Mouse (Mus musculus): Measurements from ENCODE around the gene Pced1a.

Pced1a gene

GRCm38 (mm10) chr2:130424126-130424853 is at the start of gene Pced1a, which contains the start of gene Vps16:
Gene Pced1a (minus strand): TSS chr2:130424701.
Gene Vps16 (plus strand): TSS chr2:130424339.
- DNase-seq: peak; percentile 95 to 96

GRCm38 (mm10) chr2:130472908-130473510 is 48.5 kb upstream of the Pced1a start:
- DNase-seq: no peak

DNA sequence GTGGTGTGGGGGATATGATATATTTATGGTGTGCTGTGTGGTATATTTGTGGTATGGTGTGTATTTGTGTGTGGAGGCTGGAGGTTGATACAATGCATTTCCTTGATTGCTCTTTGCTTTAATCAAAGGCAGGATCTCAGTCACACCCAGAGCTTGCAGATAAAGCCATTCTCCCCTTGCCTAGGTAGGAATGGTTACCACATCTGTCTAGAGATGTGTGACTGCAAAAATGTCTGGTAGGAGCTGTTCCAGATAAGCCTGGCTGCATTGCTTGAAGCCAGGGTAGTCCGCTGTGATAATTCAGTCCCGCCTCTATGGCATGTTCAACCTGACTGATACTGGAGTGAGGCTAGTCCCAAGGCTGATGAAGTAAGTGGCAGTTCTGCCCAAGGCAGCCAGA is 45.4 kb upstream of the Pced1a start:
- DNase-seq: no peak

DNA sequence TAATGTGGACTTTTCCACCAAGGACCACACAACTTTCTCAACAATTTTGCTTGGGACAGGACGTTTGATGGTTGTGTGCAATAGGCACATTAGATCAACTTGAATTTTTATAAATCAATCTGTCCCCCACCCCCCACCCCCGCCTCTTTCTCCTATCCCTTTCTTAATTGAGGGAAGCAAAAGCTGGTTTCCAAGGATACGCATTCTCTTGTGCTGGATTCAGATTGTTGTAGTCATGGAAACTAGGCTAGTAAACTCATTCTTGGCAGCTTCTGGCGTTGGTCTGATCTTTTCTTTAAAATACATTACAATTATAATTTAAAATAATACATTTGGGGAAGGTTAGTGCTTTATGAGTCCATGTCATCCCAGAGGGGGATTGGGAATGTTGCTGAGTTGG is 44.9 kb upstream of the Pced1a start:
- DNase-seq: no peak

DNA sequence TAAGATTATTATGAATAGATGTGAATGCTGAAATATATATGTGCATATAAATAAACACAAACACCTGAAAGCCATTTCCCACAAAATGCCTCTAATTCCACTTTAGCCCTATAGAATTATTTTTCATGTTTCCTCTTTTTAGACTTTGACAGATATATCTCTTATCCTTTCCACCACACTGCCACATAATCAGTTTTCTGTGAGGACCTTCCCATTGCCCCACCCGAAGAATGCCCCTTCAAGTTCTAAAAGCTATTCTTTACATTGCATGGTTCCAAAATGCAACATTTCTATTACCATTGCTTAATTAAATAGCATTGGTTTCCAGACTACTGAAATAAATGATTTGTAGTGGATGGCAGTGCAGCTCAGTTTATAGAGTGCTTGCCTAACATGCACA is 41.9 kb upstream of the Pced1a start:
- no peak for DNase-seq

GRCm38 (mm10) chr2:130461287-130462071 is 37.0 kb upstream of the Pced1a start:
- no peak for DNase-seq

DNA sequence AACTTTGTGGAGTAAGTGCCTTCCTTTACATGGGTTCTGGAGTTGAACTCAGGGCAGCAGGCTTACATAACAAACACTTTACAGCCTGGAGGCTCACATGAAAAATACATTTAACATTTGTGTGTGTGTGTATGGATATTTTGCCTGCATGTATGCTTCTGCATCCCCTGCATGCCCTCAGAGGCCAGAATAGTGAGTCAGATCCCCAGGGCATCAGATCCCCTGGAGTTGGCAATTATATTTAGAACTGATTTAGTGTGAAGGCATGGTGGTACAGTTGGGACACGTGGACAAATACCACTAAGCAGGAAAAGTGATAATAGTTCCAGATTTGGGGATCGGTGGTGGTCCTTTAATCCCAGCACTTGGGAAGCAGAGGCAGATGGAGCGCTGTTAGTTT is 35.1 kb upstream of the Pced1a start:
- DNase-seq: no peak

DNA sequence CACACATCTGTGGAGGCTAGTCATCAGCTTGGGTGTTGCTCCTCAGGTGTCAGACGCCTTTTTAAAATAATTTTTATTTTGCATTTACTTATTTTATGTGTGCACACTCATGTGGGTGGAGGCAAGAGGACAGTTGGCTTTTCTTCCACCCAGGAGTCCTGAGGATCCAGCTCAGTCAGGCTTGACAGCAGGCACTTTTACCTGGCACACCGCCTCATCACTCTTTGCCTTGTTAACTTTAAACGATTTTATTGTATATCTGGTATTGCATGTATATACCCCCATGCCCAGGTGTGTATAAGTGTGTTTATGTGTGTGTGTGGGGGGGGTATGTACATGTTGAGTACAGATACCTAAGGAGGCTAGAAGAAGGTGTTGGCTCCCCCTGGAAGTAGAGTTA is 33.4 kb upstream of the Pced1a start:
- no peak for DNase-seq

DNA sequence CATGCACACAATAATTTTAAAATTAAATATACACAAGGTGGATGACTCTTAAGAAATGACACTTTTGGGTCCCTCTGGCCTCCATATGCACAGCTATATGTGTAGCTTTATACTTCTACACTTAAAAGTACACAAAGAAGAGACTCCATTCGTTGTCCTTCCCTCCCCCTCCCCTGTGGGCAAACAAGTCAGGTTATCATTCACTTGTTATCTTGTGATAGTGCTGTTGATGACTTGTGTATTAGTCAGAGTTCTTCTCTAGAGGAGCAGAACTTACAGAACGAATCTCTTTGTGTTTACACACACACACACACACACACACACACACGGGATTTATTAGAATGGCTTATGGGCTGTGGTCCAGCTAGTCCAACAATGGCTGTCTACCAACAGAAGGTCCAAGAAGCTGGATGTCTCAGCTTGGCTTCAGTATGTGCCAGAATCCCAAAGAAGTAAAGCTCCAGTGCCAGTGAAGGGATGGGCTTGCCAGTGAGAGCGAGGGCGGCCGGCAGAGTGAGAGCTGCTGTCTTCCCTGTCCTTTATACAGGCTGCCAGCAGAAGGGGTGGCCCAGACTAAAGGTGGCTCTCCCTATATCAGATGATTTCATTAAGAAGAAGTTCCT is 30.4 kb upstream of the Pced1a start:
- DNase-seq: no peak

DNA sequence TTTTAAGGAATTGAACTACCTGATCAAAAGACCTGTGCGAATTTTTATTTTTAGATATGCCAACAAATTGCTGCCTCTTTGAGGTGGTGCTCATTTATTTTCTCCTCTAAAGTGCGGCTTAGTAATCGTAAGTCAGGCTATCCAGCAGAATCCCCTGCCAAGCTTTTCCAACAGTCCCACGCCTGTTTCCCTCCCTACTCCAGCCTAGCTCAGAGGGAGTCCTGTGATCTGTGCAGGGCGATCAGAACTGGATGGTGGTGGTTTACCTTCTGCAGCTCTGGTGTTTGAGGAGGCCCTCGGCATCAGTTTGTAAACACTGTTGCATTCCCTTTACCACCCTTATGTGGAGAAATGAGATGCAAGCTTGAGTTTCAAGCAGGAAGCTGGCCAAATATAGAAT is 28.9 kb upstream of the Pced1a start:
- DNase-seq: no peak

GRCm38 (mm10) chr2:130452266-130452665 is 27.8 kb upstream of the Pced1a start:
- no peak for DNase-seq

GRCm38 (mm10) chr2:130451727-130452090 is 27.2 kb upstream of the Pced1a start:
- no peak for DNase-seq

DNA sequence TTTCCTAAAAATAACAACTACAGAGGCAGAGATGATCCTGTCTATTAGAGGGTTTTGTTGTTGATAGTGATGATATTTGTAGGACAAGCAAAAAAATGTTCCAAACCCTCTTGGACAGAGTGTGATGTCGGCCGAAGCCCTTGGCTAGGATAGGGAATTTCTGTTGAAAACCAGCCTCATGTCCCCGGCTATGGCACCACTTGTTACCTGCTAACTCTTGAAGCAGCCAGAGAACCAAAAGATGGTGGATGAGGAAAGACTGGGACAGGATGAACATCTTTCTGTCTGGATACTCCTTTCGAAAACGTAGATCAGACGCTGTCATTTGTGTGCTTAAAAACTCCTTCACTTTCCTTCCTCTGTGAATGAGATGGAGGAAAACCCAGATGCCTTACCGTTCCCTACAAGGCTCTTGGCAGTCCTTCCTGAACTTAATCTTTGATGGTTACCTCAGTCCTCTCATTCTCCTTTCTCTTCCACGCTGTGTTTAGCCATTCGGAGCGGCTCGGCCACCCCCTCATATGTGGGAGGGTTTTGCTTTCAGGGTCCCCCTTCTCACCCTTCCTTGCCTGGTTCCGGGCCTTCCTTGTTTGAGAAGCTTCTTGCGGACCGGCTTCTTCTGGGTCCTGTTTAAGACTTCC is 26.7 kb upstream of the Pced1a start:
- DNase-seq: no peak

DNA sequence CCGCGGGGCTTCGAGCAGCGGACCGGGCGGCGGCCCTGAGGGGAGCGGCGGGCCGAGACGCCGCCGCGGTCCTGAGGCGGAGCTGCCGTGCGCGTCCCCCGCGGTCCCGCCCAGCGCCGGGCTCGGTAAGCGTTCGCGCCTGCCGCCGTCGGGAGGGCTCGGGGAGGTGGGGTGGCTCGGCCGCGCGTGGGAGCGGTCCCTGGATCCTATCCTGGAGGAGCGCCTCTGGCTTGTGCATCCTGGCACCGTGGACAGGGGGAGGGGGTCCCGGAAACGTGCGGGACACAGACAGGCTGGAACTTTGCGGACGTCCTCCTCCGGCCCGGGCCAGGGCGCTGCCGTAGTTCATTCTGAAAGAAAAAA is 25.9 kb upstream of the Pced1a start:
- DNase-seq: no peak

GRCm38 (mm10) chr2:130449794-130450433 is 25.4 kb upstream of the Pced1a start, which contains the start of gene Ptpra:
Gene Ptpra (plus strand): TSS chr2:130450278.
- peak; percentile 88 to 89 for DNase-seq

GRCm38 (mm10) chr2:130449021-130449793 is 24.7 kb upstream of the Pced1a start:
- DNase-seq: peak; percentile 26 to 37

- no peak for DNase-seq
These were observed 23.9 kb upstream of the Pced1a start for GRCm38 (mm10) chr2:130448449-130448848.

- DNase-seq: no peak
These were observed 17.7 kb upstream of the Pced1a start for GRCm38 (mm10) chr2:130442162-130442561.

DNA sequence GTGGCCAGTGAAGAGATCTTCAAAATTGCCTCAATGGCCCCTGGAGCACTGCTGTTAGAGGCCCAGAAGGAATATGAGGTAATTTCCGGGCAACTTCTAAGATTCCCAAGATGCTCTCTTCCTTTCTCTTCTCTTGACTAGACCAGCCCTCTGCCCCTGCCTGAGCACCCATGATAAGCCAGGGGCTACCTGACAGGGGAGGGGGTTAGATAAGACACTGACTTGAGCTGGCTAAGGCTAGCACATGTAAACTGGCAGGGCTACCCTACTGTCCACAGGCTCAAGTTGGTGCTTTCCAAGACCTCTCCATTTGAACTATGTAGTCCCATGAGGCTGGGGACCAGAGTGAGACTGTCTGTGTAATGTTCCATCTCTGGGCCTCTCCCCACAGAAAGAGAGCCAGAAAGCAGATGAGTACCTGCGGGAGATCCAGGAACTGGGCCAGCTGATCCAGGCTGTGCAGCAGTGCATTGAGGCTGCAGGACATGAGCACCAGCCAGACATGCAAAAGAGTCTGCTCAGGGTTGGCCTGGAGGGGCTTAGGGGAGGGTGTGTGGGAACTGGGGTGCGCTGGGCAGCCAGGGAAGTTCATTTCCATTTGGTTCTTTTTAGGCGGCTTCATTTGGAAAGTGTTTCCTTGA is 15.5 kb upstream of the Pced1a start:
- DNase-seq: no peak

GRCm38 (mm10) chr2:130438861-130439260 is 14.4 kb upstream of the Pced1a start:
- no peak for DNase-seq

DNA sequence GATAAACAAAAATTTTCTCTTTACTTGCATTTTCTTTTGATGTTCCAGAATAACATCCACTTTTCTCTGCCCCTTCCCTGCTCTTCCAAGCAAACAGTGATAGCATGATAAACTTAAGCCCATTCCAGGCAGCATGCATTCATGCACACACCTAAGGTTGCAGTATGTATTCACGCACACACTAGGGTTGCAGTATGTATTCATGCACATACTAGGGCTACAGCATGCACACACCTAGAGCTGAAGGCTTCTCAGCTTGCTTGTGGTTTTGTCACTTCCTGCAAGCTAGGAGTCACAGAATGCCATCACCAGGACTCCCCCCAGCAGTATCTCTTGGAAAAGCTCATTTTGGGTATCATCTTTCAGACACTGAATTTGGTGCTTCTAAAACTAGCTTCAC is 12.3 kb upstream of the Pced1a start:
- DNase-seq: no peak

All from B cell, adult 2 months (primary cell).